Mouse (Mus musculus) C2C12 (cell line): ENCODE measurements around the gene Gnao1. TPM values are rescaled to one million over a fixed set of nuclear protein-coding genes. Genes with fewer than 3 reads are reported as not detected.

Source experiments
- H3K27me3 ChIP-seq: one replicate; pipeline ENCODE4 v1.6.1; 2011; ENCODE audit not compliant: control insufficient read depth, insufficient read depth, insufficient read length
- H3K36me3 ChIP-seq: one replicate; pipeline ENCODE4 v1.6.1; 2011; ENCODE audit not compliant: control insufficient read depth, insufficient read depth
- H3K4me3 ChIP-seq: one replicate; pipeline ENCODE4 v1.5.1; 2011; ENCODE audit warnings: mild to moderate bottlenecking, control low read depth; ENCODE audit not compliant: poor library complexity, insufficient read depth, severe bottlenecking
- H3K79me2 ChIP-seq: one replicate; pipeline ENCODE4 v1.6.1; 2011; ENCODE audit not compliant: control insufficient read depth, insufficient read depth
- H3K79me3 ChIP-seq: one replicate; pipeline ENCODE4 v1.6.1; 2011; ENCODE audit warnings: low read depth, control low read depth
- H3ac ChIP-seq: one replicate; pipeline ENCODE3; 2011; ENCODE audit warnings: low read depth; ENCODE audit not compliant: control insufficient read depth, insufficient read length
- CEBPB ChIP-seq: IDR thresholded peaks from one replicate; pipeline ENCODE4 v1.6.1; 2011; ENCODE audit warnings: low read depth, mild to moderate bottlenecking, control low read depth, moderate library complexity
- CTCF ChIP-seq: IDR thresholded peaks from one replicate; pipeline ENCODE4 v1.5.1; 2011; ENCODE audit not compliant: control insufficient read depth, insufficient read depth, insufficient read length
- FOSL1 ChIP-seq: IDR thresholded peaks from one replicate; pipeline ENCODE4 v1.8.0; 2011; ENCODE audit warnings: mild to moderate bottlenecking, low read length; ENCODE audit not compliant: poor library complexity, insufficient read depth, severe bottlenecking
- MAX ChIP-seq: IDR thresholded peaks from one replicate; pipeline ENCODE4 v1.6.1; 2011; ENCODE audit warnings: mild to moderate bottlenecking, control low read depth
- MYOD1 ChIP-seq: IDR thresholded peaks from one replicate; pipeline ENCODE4 v1.6.1; 2011; ENCODE audit warnings: low read depth; ENCODE audit not compliant: control insufficient read depth, insufficient read length
- MYOG ChIP-seq: IDR thresholded peaks from one replicate; pipeline ENCODE4 v1.6.1; 2011; ENCODE audit not compliant: control insufficient read depth, insufficient read length; ENCODE audit errors: extremely low read depth
- USF1 ChIP-seq: IDR thresholded peaks from one replicate; pipeline ENCODE4 v1.6.1; 2011; ENCODE audit warnings: low read depth, mild to moderate bottlenecking, control low read depth, moderate library complexity
- polyA plus RNA-seq: library from polyadenylated mRNA; unstranded; fragments of >200 nt; fragmentation: generic; extraction: Trizol; gene quantifications from one replicate; pipeline ENCODE4 v1.2.1, GENCODE M21; 2012; ENCODE audit warnings: missing spikeins

The Gnao1 gene
- polyA plus RNA-seq, 1 experiment: 20.5 TPM

DNA sequence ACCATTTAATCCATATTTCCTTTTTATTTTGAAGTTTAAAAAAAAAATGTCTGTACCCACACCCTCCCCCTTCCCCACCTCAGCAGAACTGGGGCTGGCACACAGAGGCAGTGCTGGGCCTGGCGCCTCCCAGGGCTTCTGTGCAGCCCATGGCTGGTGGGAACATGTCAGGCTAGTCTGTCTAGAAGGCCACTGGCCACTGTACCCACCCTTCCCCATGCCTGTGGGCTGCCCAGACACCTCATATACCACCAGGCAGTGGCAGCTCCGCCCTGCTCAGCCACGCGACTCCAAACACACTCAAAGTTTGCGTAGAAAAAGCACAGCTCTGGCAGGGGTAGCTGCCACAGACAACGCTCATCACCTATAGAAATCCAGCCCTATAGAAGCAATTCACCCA is 158.5 kb downstream of the Gnao1 start:
- Histone ChIP-seq H3K4me3 (no peak overlapping the region), H3ac (no peak overlapping the region), H3K79me2 (no peaks in the 10 kb centered on the region), H3K27me3 (no peaks in the 10 kb centered on the region), H3K79me3 (no peaks in the 10 kb centered on the region), H3K36me3 (peaks cover 22% of the 10 kb centered on the region)
- TF ChIP-seq MAX: no peak
- no peak for TF ChIP-seq CTCF
- no peak for TF ChIP-seq MYOG
- TF ChIP-seq FOSL1: no peak
- TF ChIP-seq USF1: no peak
- TF ChIP-seq CEBPB: no peak
- no peak for TF ChIP-seq MYOD1

GRCm38 (mm10) chr8:93969626-93970340 is 160.0 kb downstream of the Gnao1 start:
- no peak overlapping the region for H3K4me3 ChIP-seq
- no peak for TF ChIP-seq MYOD1
- TF ChIP-seq USF1: no peak
- no peak for TF ChIP-seq FOSL1
- TF ChIP-seq MAX: no peak
- TF ChIP-seq CEBPB: no peak
- TF ChIP-seq MYOG: no peak
- no peak for TF ChIP-seq CTCF
- H3ac ChIP-seq: no peak overlapping the region
- H3K79me3 ChIP-seq: no peaks in the 10 kb centered on the region
- H3K27me3 ChIP-seq: no peaks in the 10 kb centered on the region
- no peaks in the 10 kb centered on the region for H3K79me2 ChIP-seq
- H3K36me3 ChIP-seq: peaks cover 32% of the 10 kb centered on the region

DNA sequence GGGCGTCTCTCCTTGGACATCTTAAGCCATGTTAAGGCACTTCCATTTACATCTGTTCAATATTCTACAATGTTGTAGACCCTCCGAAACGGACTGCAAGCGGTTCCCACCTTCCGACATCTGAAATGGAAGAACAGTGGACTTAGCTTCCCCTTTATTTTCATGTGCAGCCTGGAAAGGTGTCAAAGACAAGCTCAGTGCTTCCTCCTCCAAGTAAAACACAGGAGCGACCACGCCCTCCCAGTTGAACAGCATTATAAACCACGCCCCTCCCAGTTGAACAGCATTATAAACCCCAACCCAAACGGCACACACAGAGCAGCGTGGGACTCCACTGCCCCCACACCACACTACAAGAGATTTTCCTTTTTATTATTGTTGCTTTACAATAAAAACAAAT is 161.7 kb downstream of the Gnao1 start:
- H3K27me3 ChIP-seq: no peaks in the 10 kb centered on the region
- TF ChIP-seq CEBPB (no peak), FOSL1 (no peak), MAX (no peak), USF1 (no peak), CTCF (no peak), MYOG (no peak), MYOD1 (no peak)
- H3K36me3 ChIP-seq: peaks cover 48% of the 10 kb centered on the region
- H3K79me2 ChIP-seq: no peaks in the 10 kb centered on the region
- no peak overlapping the region for H3K4me3 ChIP-seq
- no peaks in the 10 kb centered on the region for H3K79me3 ChIP-seq
- H3ac ChIP-seq: no peak overlapping the region

GRCm38 (mm10) chr8:93972211-93972610 is 162.4 kb downstream of the Gnao1 start:
- Histone ChIP-seq H3K27me3 (no peaks in the 10 kb centered on the region), H3K79me2 (no peaks in the 10 kb centered on the region), H3ac (no peak overlapping the region), H3K4me3 (no peak overlapping the region), H3K79me3 (no peaks in the 10 kb centered on the region), H3K36me3 (peaks cover 55% of the 10 kb centered on the region)
- no peak for TF ChIP-seq MYOG
- TF ChIP-seq USF1: no peak
- TF ChIP-seq FOSL1: no peak
- no peak for TF ChIP-seq MYOD1
- no peak for TF ChIP-seq MAX
- TF ChIP-seq CTCF: no peak
- no peak for TF ChIP-seq CEBPB

GRCm38 (mm10) chr8:93972971-93973734 is 163.4 kb downstream of the Gnao1 start:
- TF ChIP-seq CTCF (no peak), MYOD1 (no peak), USF1 (no peak), MYOG (no peak), CEBPB (no peak), FOSL1 (no peak), MAX (no peak)
- Histone ChIP-seq H3K79me3 (no peaks in the 10 kb centered on the region), H3K79me2 (no peaks in the 10 kb centered on the region), H3K36me3 (peaks cover 64% of the 10 kb centered on the region), H3K27me3 (no peaks in the 10 kb centered on the region), H3ac (no peak overlapping the region), H3K4me3 (no peak overlapping the region)

GRCm38 (mm10) chr8:93973831-93974375 is 164.1 kb downstream of the Gnao1 start:
- no peak overlapping the region for H3ac ChIP-seq
- H3K27me3 ChIP-seq: no peaks in the 10 kb centered on the region
- no peak for TF ChIP-seq CEBPB
- no peak overlapping the region for H3K4me3 ChIP-seq
- no peaks in the 10 kb centered on the region for H3K79me2 ChIP-seq
- no peaks in the 10 kb centered on the region for H3K79me3 ChIP-seq
- H3K36me3 ChIP-seq: peaks cover 65% of the 10 kb centered on the region
